23 mouse cellular contexts compared by ENCODE assay signal in the genomic region with DNA sequence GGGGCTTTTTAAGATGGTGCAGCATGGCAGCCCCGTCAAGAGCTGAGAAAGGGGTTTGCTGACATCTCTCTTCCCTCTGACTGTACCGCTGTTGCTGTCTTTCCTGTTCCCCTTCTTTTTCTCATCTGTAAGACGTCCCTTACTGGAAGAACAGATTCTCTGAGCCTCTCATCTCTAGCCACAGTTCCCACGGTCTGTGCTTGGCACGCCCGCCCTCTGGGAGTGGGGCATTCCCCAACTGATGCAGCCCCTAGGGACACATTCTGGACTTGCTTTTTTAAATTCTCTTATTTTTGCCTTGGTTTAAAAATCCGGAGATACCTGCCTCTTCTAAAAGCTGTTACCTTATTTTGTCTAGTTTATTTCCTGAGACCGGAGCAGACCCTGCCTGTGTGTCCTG.
DNase-seq lines count a peak whose midpoint lies in the region; TF ChIP-seq lines count a peak whose summit lies in the region.
"Had no signal": no experiment of that assay in that cellular context is flagged by ENCODE, and none has a peak within 500 bp of the region (broad histone marks: within the 10 kb centered on the region; RNA-seq: fewer than 3 reads in every experiment).

No protein-coding gene starts in this region.

- no peak for DNase-seq in gastrocnemius, adult 2 months
- DNase-seq in gastrocnemius, adult 8-10 months (ENCODE audit: low spot score in 2 of 2) = no peak
- DNase-seq in testis, postnatal 10 days (ENCODE audit: low spot score) = peak; percentile 34
- no peak for DNase-seq in testis, postnatal 14 days (ENCODE audit: low spot score)
- DNase-seq in ZHBTc4 (ENCODE audit: low read depth, low spot score) = peak; percentile 21
- no peak for DNase-seq in cerebellum, postnatal 10 days
- no peak for DNase-seq in lung, postnatal 4 days
- DNase-seq: adrenal gland, adult 2 months; adrenal gland, postnatal 14 days; cerebellum, adult 11 months; cerebellum, adult 2 months; cerebellum, adult 9-11 months; gastrocnemius, postnatal 14 days; heart, adult 18-20 months; kidney, adult 11 months had no signal

- H3K4me3 ChIP-seq in gastrocnemius, adult 2 months = no peak overlapping the region
- H3K4me3 ChIP-seq: embryonic facial prominence, embryonic 12.5 days; erythroblast, embryonic 14.5 days; forebrain, embryonic 12.5 days; forebrain, embryonic 15.5 days; heart, embryonic 13.5 days; hindbrain, embryonic 10.5 days; hindbrain, embryonic 13.5 days; intestine, embryonic 15.5 days had no signal

- peak overlapping the region; percentile 59 for H3K27ac ChIP-seq in gastrocnemius, adult 2 months
- H3K27ac ChIP-seq: embryonic facial prominence, embryonic 12.5 days; forebrain, embryonic 12.5 days; forebrain, embryonic 15.5 days; heart, embryonic 13.5 days; hindbrain, embryonic 10.5 days; hindbrain, embryonic 13.5 days; intestine, embryonic 15.5 days had no signal

- intact Hi-C loops in gastrocnemius, adult 2 months (cut with DNase I) = no loop called here

- no peak for TF ChIP-seq CTCF in gastrocnemius, adult 2 months (IDR thresholded peaks at IDR 0.05)

Comparison
In these comparisons a context has a peak if more than half of its experiments do, and no peak if none do; other contexts are left out.
1. DNase-seq: peak in testis, postnatal 10 days (single experiment) and ZHBTc4 (single experiment); none in gastrocnemius, adult 2 months (single experiment), gastrocnemius, adult 8-10 months (0 of 2), testis, postnatal 14 days (single experiment), cerebellum, postnatal 10 days (0 of 2) and lung, postnatal 4 days (0 of 2).